Mouse (Mus musculus): ENCODE measurements around the gene Chek2.

The Chek2 gene

GRCm38 (mm10) chr5:110839678-110840365, at the start of gene Chek2, which contains the start of gene Hscb:
TSS of gene Chek2 (plus strand) at chr5:110839979.
TSS of gene Hscb (minus strand) at chr5:110839777.
- in situ Hi-C loops (cut with MboI; ENCODE audit: unreplicated experiment in 2 of 2), result loop anchor here (5.0 to 25.0 kb wide), 3 partner anchors 48 to 1278 kb away; partner anchors contain the start of gene Crlf2 (in 1 of the 2)

GRCm38 (mm10) chr5:110794363-110794762, 45.4 kb upstream of the Chek2 start:
- in situ Hi-C loops (cut with MboI; ENCODE audit: unreplicated experiment in 2 of 2), result loop anchor here (5.0 to 10.0 kb wide), 2 partner anchors 48 to 540 kb away; partner anchors contain the start of gene Pitpnb (in 1 of the 2)

GRCm38 (mm10) chr5:110797696-110798095, 42.1 kb upstream of the Chek2 start:
- in situ Hi-C loops (cut with MboI; ENCODE audit: unreplicated experiment in 2 of 2), result loop anchor here in 1 of 2 experiments (10.0 kb wide), 1 partner anchor 537 kb away; the partner anchor contains the start of gene Pitpnb

- in situ Hi-C loops (cut with MboI; ENCODE audit: unreplicated experiment in 2 of 2), result no loop called here
Measured at GRCm38 (mm10) chr5:110801036-110801624, 38.6 kb upstream of the Chek2 start.

- in situ Hi-C loops (cut with MboI; ENCODE audit: unreplicated experiment in 2 of 2), result no loop called here
Measured at GRCm38 (mm10) chr5:110802186-110802585, 37.6 kb upstream of the Chek2 start.

- in situ Hi-C loops (cut with MboI; ENCODE audit: unreplicated experiment in 2 of 2), result no loop called here
Measured at GRCm38 (mm10) chr5:110802809-110803208, 37.0 kb upstream of the Chek2 start.

GRCm38 (mm10) chr5:110804012-110804743, 35.6 kb upstream of the Chek2 start:
- in situ Hi-C loops (cut with MboI; ENCODE audit: unreplicated experiment in 2 of 2), result no loop called here

GRCm38 (mm10) chr5:110806154-110806553, 33.6 kb upstream of the Chek2 start:
- in situ Hi-C loops (cut with MboI; ENCODE audit: unreplicated experiment in 2 of 2), result no loop called here

- in situ Hi-C loops (cut with MboI; ENCODE audit: unreplicated experiment in 2 of 2), result no loop called here
Measured at GRCm38 (mm10) chr5:110806676-110807075, 33.1 kb upstream of the Chek2 start.

- in situ Hi-C loops (cut with MboI; ENCODE audit: unreplicated experiment in 2 of 2), result no loop called here
Measured at GRCm38 (mm10) chr5:110807453-110807852, 32.3 kb upstream of the Chek2 start.

GRCm38 (mm10) chr5:110808061-110808631, 31.6 kb upstream of the Chek2 start:
- in situ Hi-C loops (cut with MboI; ENCODE audit: unreplicated experiment in 2 of 2), result no loop called here

GRCm38 (mm10) chr5:110808821-110809666, 30.7 kb upstream of the Chek2 start:
- in situ Hi-C loops (cut with MboI; ENCODE audit: unreplicated experiment in 2 of 2), result no loop called here

- in situ Hi-C loops (cut with MboI; ENCODE audit: unreplicated experiment in 2 of 2), result no loop called here
Measured at GRCm38 (mm10) chr5:110809667-110810325, 30.0 kb upstream of the Chek2 start, which contains the start of gene Ulk1. TSS of gene Ulk1 (minus strand) at chr5:110810097.

GRCm38 (mm10) chr5:110824421-110824820, 15.4 kb upstream of the Chek2 start:
- in situ Hi-C loops (cut with MboI; ENCODE audit: unreplicated experiment in 2 of 2), result no loop called here

GRCm38 (mm10) chr5:110826781-110827495, 12.8 kb upstream of the Chek2 start:
- in situ Hi-C loops (cut with MboI; ENCODE audit: unreplicated experiment in 2 of 2), result loop anchor here in 1 of 2 experiments (25.0 kb wide), 1 partner anchor 1265 kb away; the partner anchor contains the start of gene Crlf2

GRCm38 (mm10) chr5:110827576-110827975, 12.2 kb upstream of the Chek2 start:
- in situ Hi-C loops (cut with MboI; ENCODE audit: unreplicated experiment in 2 of 2), result loop anchor here in 1 of 2 experiments (25.0 kb wide), 1 partner anchor 1265 kb away; the partner anchor contains the start of gene Crlf2

GRCm38 (mm10) chr5:110831036-110831720, 8.6 kb upstream of the Chek2 start:
- in situ Hi-C loops (cut with MboI; ENCODE audit: unreplicated experiment in 2 of 2), result loop anchor here in 1 of 2 experiments (25.0 kb wide), 1 partner anchor 1269 kb away; the partner anchor contains the start of gene Crlf2

- in situ Hi-C loops (cut with MboI; ENCODE audit: unreplicated experiment in 2 of 2), result loop anchor here in 1 of 2 experiments (25.0 kb wide), 1 partner anchor 1274 kb away; the partner anchor contains the start of gene Crlf2
Measured at GRCm38 (mm10) chr5:110835959-110836358, 3.8 kb upstream of the Chek2 start.
